Mouse (Mus musculus): ENCODE results near the gene Fam13a.

GRCm38 (mm10) chr6:58964091-58964490 is 60.3 kb downstream of the Fam13a start:
- TF ChIP-seq CTCF (IDR thresholded peaks at IDR 0.05; ENCODE audit: low read depth, low read length), result no peak
- TF ChIP-seq POLR2A (IDR thresholded peaks at IDR 0.05; ENCODE audit: borderline replicate concordance, low read depth, low read length), result no peak
